Mouse (Mus musculus): ENCODE results near the gene Prph2. TPM values are rescaled to one million over a fixed set of nuclear protein-coding genes. Genes with fewer than 3 reads are reported as not detected.

Gene Prph2
- polyA plus RNA-seq, 1 experiment from 2014 or later: not detected

DNA sequence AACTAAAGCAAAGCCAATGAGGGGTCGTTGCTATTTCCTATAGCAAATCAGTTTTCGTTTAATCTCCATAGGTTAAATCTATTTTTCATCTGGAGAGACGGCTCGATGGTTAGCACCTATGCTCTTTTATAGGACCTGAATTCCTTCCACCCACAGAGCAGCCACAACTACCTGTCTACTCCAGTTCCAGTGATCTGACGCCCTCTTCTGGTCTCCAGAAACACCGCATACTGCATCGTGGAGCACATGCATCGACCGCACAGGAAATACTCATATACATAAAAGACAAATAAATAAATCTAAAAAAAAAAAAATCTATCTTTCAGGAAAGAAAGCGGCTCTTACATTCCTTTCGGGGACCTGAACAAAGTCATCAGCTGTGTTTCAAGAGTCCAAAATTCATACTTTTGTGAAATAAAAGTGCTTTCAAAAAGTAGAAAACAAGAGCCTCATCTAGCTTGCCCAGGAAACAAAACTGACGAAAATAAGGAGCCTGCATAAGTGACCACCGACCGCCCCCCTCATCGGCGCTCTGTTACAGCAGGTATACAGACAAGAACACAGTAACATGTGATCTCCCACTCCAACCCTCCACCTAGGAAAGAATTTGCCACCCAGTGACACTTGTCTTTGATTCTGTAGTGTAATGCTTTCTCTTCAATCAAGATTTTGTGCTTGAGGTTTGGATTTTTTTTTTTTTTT, 21.6 kb upstream of the Prph2 start:
- peak overlapping the region; percentile 76 for H3K4me2 ChIP-seq (ENCODE audit: low read depth, low read length)
- H3K9me3 ChIP-seq (replicated peaks; ENCODE audit: control insufficient read depth, low read length): no peaks in the 10 kb centered on the region
- no peak for ATAC-seq (replicated peaks; ENCODE audit: extremely low read depth, insufficient read depth, low FRiP score)
- peak overlapping the region; percentile 84 for H3K27ac ChIP-seq (ENCODE audit: low read length)
- H3K4me3 ChIP-seq (ENCODE audit: low read length): peak overlapping the region; percentile 63
- H3K4me1 ChIP-seq (ENCODE audit: control insufficient read depth, insufficient read depth, low read length): peaks cover 31% of the 10 kb centered on the region
- H3K9ac ChIP-seq (ENCODE audit: low read length): peak overlapping the region; percentile 73
- H3K27me3 ChIP-seq (ENCODE audit: control insufficient read depth, insufficient read depth, low read length): no peaks in the 10 kb centered on the region
- WGBS: 34% methylated on average over 16 of the region's 16 CpGs
- 0 out of 2 replicates have a peak, but pooled peaks cover 2% of the 10 kb centered on the region for H3K36me3 ChIP-seq (ENCODE audit: control insufficient read depth, insufficient read depth)

DNA sequence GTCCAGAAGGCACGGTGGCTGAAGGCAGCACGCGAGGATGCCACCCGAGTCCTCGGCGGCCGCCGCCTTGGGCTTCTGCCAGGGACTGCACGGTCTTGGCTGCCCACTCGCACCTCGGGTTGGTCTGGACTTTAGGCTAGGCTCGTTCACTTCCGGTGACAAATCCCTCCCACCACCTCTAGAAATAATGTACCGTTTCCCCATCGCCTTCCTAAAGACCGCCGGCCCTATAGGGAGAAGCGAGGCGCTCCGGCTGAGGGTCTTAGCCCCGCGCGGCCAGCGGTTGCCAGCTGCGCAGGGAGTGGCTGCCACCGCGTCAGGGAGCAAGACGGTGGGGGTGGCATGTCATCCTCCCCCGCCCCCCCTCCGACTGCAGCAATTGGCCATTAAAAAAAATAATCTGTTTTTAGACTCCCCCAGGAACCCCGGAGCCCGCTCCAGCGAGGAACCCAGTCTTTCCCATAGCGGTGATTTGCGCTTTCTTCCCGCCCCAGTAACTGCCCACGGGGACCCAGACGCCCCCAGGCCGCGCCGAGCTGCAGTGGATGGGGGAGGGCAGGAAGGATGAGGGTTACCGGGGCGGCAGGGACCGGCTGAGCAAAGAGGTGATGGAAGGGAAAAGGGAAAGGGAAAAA, 20.7 kb upstream of the Prph2 start:
- peaks cover 31% of the 10 kb centered on the region for H3K4me1 ChIP-seq (ENCODE audit: control insufficient read depth, insufficient read depth, low read length)
- H3K4me2 ChIP-seq (ENCODE audit: low read depth, low read length): peak overlapping the region; percentile 76
- ATAC-seq (replicated peaks; ENCODE audit: extremely low read depth, insufficient read depth, low FRiP score): peak; percentile 38
- H3K9ac ChIP-seq (ENCODE audit: low read length): peak overlapping the region; percentile 73
- no peaks in the 10 kb centered on the region for H3K27me3 ChIP-seq (ENCODE audit: control insufficient read depth, insufficient read depth, low read length)
- peak overlapping the region; percentile 63 for H3K4me3 ChIP-seq (ENCODE audit: low read length)
- H3K9me3 ChIP-seq (replicated peaks; ENCODE audit: control insufficient read depth, low read length): no peaks in the 10 kb centered on the region
- H3K27ac ChIP-seq (ENCODE audit: low read length): peak overlapping the region; percentile 84
- 0 out of 2 replicates have a peak, but pooled peaks cover 2% of the 10 kb centered on the region for H3K36me3 ChIP-seq (ENCODE audit: control insufficient read depth, insufficient read depth)
- WGBS: under 1% methylated on average over 43 of the region's 44 CpGs

DNA sequence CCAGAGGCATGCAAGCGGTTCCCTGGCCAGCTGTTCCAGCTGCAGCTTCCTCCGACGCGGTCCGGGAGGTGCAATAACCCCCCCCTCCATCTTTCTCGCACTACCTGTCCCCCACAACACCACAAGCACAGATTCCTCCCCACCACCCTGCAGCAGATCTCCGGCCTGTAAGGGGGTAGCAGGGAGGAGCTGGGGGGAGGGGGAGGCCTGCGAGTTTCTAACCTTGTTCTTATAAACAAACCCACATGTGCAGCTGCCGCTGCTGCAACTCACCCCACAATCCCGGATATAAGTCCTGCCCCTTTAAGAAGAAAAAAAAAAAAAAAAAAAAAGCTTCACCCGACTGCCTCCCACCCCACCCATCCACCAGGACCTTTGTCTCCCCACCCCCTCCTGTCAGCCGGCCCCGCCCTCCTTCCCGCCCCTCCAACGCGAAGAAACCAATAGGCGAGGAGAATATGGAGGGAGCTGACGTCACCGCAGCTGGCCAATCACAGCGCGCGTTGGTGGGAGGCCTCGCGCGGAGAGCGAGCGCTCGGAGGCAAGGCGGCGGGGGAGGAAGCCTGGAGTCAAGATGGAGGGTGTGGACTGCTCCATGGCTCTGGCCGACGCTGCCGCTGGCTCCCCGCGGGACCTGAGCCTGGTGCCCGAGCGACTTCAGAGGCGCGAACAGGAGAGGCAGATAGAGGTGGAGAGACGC, 20.0 kb upstream of the Prph2 start, which contains the start of gene Tbcc:
TSS of gene Tbcc (plus strand) at position 569 of the 700 bp plus-strand sequence.
- Histone ChIP-seq H3K27ac (ENCODE audit: low read length) (peak within 1 kb of the TSS; percentile 84), H3K36me3 (ENCODE audit: control insufficient read depth, insufficient read depth) (0 out of 2 replicates have a peak, but pooled peaks cover 2% of the 10 kb centered on the region), H3K27me3 (ENCODE audit: control insufficient read depth, insufficient read depth, low read length) (no peaks in the 10 kb centered on the region), H3K9me3 (replicated peaks; ENCODE audit: control insufficient read depth, low read length) (no peaks in the 10 kb centered on the region), H3K9ac (ENCODE audit: low read length) (peak within 1 kb of the TSS; percentile 93), H3K4me2 (ENCODE audit: low read depth, low read length) (peak within 1 kb of the TSS; percentile 97), H3K4me3 (ENCODE audit: low read length) (peak within 1 kb of the TSS; percentile 88), H3K4me1 (ENCODE audit: control insufficient read depth, insufficient read depth, low read length) (peaks cover 29% of the 10 kb centered on the region)
- WGBS: under 1% methylated on average over 40 of the region's 40 CpGs
- ATAC-seq (replicated peaks; ENCODE audit: extremely low read depth, insufficient read depth, low FRiP score): peak; percentile 91

DNA sequence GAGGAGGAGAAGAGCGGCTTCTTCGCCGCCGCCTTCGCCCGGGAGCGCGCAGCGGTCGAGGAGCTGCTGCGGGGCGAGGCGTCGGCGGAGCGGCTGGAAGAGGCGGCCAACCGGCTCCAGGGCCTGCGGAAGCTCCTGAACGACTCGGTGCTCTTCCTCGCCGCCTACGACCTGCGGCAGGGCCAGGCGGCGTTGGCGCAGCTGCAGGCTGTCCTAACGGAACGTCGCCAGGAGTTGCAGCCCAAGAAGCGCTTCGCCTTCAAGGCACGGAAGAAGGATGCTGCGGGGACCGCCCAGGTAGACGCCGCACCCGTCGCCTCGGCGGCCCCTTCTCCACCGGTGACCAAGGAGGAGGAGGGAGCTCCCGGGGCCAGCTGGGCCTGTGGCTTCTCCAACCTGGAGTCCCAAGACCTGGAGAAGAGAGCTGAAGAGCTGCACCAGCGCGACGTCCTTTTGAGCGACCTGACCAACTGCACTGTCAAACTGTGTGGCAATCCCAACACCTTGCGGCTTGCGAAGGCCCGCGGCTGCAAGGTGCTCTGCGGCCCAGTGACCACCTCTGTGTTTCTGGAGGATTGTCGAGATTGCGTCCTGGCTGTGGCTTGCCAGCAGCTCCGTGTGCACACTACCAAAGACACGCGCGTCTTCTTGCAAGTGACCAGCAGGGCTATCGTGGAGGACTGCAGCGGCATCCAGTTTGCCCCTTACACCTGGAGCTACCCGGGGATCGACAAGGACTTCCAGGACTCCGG, 19.2 kb upstream of the Prph2 start:
- H3K4me1 ChIP-seq (ENCODE audit: control insufficient read depth, insufficient read depth, low read length): peaks cover 22% of the 10 kb centered on the region
- H3K36me3 ChIP-seq (ENCODE audit: control insufficient read depth, insufficient read depth): 0 out of 2 replicates have a peak, but pooled peaks cover 2% of the 10 kb centered on the region
- under 1% methylated on average over 64 of the region's 64 CpGs for WGBS
- H3K27me3 ChIP-seq (ENCODE audit: control insufficient read depth, insufficient read depth, low read length): no peaks in the 10 kb centered on the region
- no peaks in the 10 kb centered on the region for H3K9me3 ChIP-seq (replicated peaks; ENCODE audit: control insufficient read depth, low read length)
- H3K9ac ChIP-seq (ENCODE audit: low read length): peak overlapping the region; percentile 93
- peak overlapping the region; percentile 80 for H3K27ac ChIP-seq (ENCODE audit: low read length)
- peak overlapping the region; percentile 88 for H3K4me3 ChIP-seq (ENCODE audit: low read length)
- peak; percentile 2; the same call in 1 of the 2 replicates for ATAC-seq (replicated peaks; ENCODE audit: extremely low read depth, insufficient read depth, low FRiP score)
- peak overlapping the region; percentile 97 for H3K4me2 ChIP-seq (ENCODE audit: low read depth, low read length)

DNA sequence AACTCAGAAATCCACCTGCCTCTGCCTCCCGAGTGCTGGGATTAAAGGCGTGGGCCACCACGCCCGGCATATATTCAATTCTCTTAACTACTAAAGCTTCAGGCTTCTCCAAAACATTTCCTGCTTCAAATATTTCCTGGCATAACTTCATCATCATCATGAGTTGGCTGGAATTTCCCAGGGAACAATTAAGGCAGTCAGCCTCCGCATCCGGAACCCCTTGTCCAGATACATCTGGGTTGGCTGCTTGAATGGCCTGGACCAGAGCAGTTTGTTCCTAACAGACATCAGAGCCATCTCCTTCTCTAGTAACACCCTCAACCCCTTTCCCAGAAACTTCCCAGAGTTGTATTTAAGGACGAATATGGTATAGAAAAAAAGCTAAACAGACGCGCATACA, 14.8 kb upstream of the Prph2 start:
- H3K36me3 ChIP-seq (ENCODE audit: control insufficient read depth, insufficient read depth): 0 out of 2 replicates have a peak, but pooled peaks cover 2% of the 10 kb centered on the region
- no peaks in the 10 kb centered on the region for H3K27me3 ChIP-seq (ENCODE audit: control insufficient read depth, insufficient read depth, low read length)
- H3K27ac ChIP-seq (ENCODE audit: low read length): no peak overlapping the region
- 84% methylated on average over 9 of the region's 9 CpGs for WGBS
- peaks cover 2% of the 10 kb centered on the region; the same call in 1 of the 2 replicates for H3K9me3 ChIP-seq (replicated peaks; ENCODE audit: control insufficient read depth, low read length)
- H3K4me3 ChIP-seq (ENCODE audit: low read length): no peak overlapping the region
- no peak overlapping the region for H3K9ac ChIP-seq (ENCODE audit: low read length)
- ATAC-seq (replicated peaks; ENCODE audit: extremely low read depth, insufficient read depth, low FRiP score): no peak
- H3K4me2 ChIP-seq (ENCODE audit: low read depth, low read length): no peak overlapping the region
- peaks cover 19% of the 10 kb centered on the region for H3K4me1 ChIP-seq (ENCODE audit: control insufficient read depth, insufficient read depth, low read length)

DNA sequence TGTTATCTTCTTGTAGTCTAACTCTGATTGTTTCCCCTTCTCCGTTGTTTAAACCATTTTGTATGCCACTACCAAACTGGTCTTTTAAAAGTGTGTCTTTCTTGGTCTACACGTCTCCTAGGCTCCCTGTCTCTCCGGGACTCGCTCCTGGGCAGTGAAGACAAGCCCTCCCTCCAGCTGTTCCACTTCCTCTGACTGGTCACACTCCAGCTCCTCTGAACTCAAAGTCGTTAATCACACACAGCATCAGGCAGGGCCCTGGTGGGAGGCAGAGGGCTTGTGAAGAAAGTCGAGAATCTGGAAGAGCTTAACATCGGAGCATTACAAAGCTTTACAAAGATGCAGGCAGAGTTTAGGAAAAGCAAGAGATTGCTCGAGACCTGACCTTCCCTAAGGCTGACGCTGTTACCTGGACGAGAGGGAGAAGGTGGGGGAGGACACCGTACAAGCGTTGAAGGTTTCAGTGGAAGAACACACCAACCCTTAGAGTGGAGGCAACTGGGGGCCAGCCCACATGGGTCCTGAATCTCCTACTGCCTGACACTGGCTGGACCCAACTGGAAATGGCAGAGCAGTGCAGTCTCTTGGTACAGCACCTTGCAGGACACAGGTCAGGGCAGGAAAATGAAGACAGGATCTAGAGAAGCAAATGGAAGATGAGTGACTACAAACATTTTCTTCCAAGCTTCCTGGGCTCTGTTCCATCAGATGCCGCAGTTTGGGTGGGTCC, 12.9 kb upstream of the Prph2 start:
- ATAC-seq (replicated peaks; ENCODE audit: extremely low read depth, insufficient read depth, low FRiP score): no peak
- WGBS: 42% methylated on average over 13 of the region's 13 CpGs
- H3K27ac ChIP-seq (ENCODE audit: low read length): no peak overlapping the region
- H3K9ac ChIP-seq (ENCODE audit: low read length): no peak overlapping the region
- H3K27me3 ChIP-seq (ENCODE audit: control insufficient read depth, insufficient read depth, low read length): no peaks in the 10 kb centered on the region
- H3K4me3 ChIP-seq (ENCODE audit: low read length): no peak overlapping the region
- peaks cover 2% of the 10 kb centered on the region; the same call in 1 of the 2 replicates for H3K9me3 ChIP-seq (replicated peaks; ENCODE audit: control insufficient read depth, low read length)
- H3K4me2 ChIP-seq (ENCODE audit: low read depth, low read length): no peak overlapping the region
- 0 out of 2 replicates have a peak, but pooled peaks cover 2% of the 10 kb centered on the region for H3K36me3 ChIP-seq (ENCODE audit: control insufficient read depth, insufficient read depth)
- peaks cover 7% of the 10 kb centered on the region for H3K4me1 ChIP-seq (ENCODE audit: control insufficient read depth, insufficient read depth, low read length)

DNA sequence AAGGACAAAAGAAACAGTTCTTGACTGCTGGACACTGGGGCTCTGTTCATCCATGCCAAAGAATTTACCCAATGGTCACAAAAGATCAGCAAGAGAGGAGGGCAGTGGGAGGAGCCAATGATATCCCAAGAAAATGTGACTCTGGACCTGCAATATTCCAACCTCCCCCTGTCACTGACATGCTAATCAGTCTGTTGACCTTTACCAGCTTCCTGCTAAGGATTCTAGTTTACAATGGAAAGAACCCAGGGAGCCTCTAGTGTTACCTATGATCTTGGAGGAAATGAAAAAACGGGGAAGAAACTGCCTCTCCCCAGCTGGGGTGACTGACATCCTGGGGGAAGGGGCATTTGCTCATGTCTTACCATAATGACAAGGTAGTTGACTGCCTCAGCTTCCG, 9.3 kb upstream of the Prph2 start:
- no peaks in the 10 kb centered on the region for H3K27me3 ChIP-seq (ENCODE audit: control insufficient read depth, insufficient read depth, low read length)
- no peak overlapping the region for H3K4me2 ChIP-seq (ENCODE audit: low read depth, low read length)
- no peak overlapping the region for H3K27ac ChIP-seq (ENCODE audit: low read length)
- ATAC-seq (replicated peaks; ENCODE audit: extremely low read depth, insufficient read depth, low FRiP score): no peak
- H3K36me3 ChIP-seq (ENCODE audit: control insufficient read depth, insufficient read depth): no peaks in the 10 kb centered on the region
- H3K4me1 ChIP-seq (ENCODE audit: control insufficient read depth, insufficient read depth, low read length): no peaks in the 10 kb centered on the region
- peaks cover 2% of the 10 kb centered on the region; the same call in 1 of the 2 replicates for H3K9me3 ChIP-seq (replicated peaks; ENCODE audit: control insufficient read depth, low read length)
- 45% methylated on average over 2 of the region's 2 CpGs for WGBS
- H3K4me3 ChIP-seq (ENCODE audit: low read length): no peak overlapping the region
- H3K9ac ChIP-seq (ENCODE audit: low read length): no peak overlapping the region

DNA sequence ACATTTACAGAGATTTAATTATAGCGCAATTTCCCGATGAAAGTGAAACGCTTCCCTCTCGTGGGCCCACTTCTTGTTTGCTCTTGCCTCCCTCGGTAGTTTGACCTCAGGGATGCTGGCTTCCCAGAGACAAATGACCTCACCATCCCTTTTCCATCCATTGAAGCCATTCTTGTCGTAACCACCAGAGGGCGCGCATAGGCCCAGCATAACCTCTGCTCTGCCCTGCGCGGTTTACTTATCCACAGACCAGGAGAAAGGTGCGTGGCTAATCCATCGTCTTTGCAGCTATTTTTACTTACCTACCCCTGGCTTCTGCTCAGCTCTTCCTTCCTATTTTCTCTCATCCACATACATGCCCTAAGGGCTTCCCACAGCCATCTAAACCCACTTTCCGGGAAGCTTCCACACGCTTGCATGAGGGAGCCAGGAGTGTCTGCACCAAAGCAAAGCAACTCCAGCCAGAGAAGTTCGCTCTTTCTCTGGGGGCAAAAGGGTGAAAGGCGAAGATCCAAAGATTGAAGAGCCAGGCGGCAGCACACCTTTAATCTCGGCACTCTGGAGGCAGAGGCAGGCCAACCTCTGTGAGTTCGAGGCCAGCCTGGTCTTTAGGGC, 6.3 kb upstream of the Prph2 start:
- Histone ChIP-seq H3K4me3 (ENCODE audit: low read length) (no peak overlapping the region), H3K9me3 (replicated peaks; ENCODE audit: control insufficient read depth, low read length) (no peaks in the 10 kb centered on the region), H3K36me3 (ENCODE audit: control insufficient read depth, insufficient read depth) (no peaks in the 10 kb centered on the region), H3K4me1 (ENCODE audit: control insufficient read depth, insufficient read depth, low read length) (no peaks in the 10 kb centered on the region), H3K27me3 (ENCODE audit: control insufficient read depth, insufficient read depth, low read length) (no peaks in the 10 kb centered on the region), H3K4me2 (ENCODE audit: low read depth, low read length) (no peak overlapping the region), H3K27ac (ENCODE audit: low read length) (no peak overlapping the region), H3K9ac (ENCODE audit: low read length) (no peak overlapping the region)
- 19% methylated on average over 19 of the region's 19 CpGs for WGBS
- ATAC-seq (replicated peaks; ENCODE audit: extremely low read depth, insufficient read depth, low FRiP score): peak; percentile 83
